Mouse (Mus musculus) CH12.LX (cell line): ENCODE measurements around the gene Gm12216.

ENCODE experiments used
- CTCF ChIP-seq, 2 experiments: IDR thresholded peaks in 1 of 2; conservative IDR thresholded peaks in 1 of 2; 2 replicates each; pipeline ENCODE4 v1.5.1; 2011 to 2012; ENCODE audit warnings: low read depth in 2 of 2, low read length in 2 of 2, improper control_type of control experiment in 1 of 2, inconsistent platforms in 1 of 2, mild to moderate bottlenecking in 1 of 2, moderate library complexity in 1 of 2
- E2F4 ChIP-seq: IDR thresholded peaks from 2 replicates; pipeline ENCODE4 v1.6.1; 2011; ENCODE audit warnings: low read depth, low read length, improper control_type of control experiment; ENCODE audit not compliant: insufficient replicate concordance
- JUND ChIP-seq: conservative IDR thresholded peaks from 2 replicates; pipeline ENCODE4 v1.6.1; 2011; ENCODE audit warnings: low read depth, low read length, improper control_type of control experiment
- NELFE ChIP-seq: IDR thresholded peaks from 2 replicates; pipeline ENCODE4 v1.6.1; 2011; ENCODE audit warnings: low read depth, low read length, improper control_type of control experiment
- PAX5 ChIP-seq: IDR thresholded peaks from 2 replicates; pipeline ENCODE4 v1.6.1; 2012; ENCODE audit warnings: low read length, inconsistent platforms, mixed read lengths

- TF ChIP-seq CTCF (conservative IDR thresholded peaks at IDR 0.05 in 1 of 2, IDR thresholded peaks at IDR 0.05 in 1 of 2; ENCODE audit: low read depth in 2 of 2, low read length in 2 of 2) (no peak), NELFE (no peak), PAX5 (no peak), JUND (no peak), E2F4 (no peak)
Observed at GRCm38 (mm10) chr11:53780262-53780661, 78.8 kb downstream of the Gm12216 start.
